Mouse (Mus musculus): ENCODE results near the gene Plekhg4.

DNA sequence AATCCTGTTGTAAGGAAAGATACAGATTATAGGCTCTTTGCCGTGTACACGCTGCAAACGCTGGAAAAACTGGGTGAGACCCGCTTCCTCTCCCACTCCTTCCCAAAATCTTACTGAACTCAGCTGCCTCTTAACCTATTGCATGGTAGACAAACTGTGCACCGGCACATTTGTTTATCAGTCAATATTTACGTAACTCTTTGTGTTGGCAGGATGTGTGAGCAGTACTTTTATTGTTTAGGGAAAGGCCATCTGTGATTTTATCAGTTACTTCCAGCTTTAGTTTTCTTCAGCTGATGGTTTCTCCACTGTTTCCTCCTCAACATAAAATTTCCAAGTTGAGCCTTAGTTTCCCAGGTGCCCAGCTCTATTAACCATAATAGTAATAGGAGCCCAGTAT, 53.8 kb downstream of the Plekhg4 start:
- TF ChIP-seq ZNF384 (IDR thresholded peaks at IDR 0.05; ENCODE audit: low read depth, low read length) (no peak), CHD2 (IDR thresholded peaks at IDR 0.05; ENCODE audit: low read depth, low read length) (no peak), HCFC1 (IDR thresholded peaks at IDR 0.05; ENCODE audit: borderline replicate concordance, insufficient read depth, low read length) (no peak), MAFK (IDR thresholded peaks at IDR 0.05; ENCODE audit: insufficient read depth, low read depth, low read length) (no peak)

Measured in ES-E14 (cell line).